Mouse (Mus musculus): ENCODE data around the gene Trim8.
A peak's percentile ranks its signal among the peaks of the same experiment; 100 is the strongest.

Trim8 gene

GRCm38 (mm10) chr19:46501401-46502068 lies at the start of gene Trim8:
Gene Trim8 (plus strand): TSS chr19:46501702.
- DNase-seq, result peak; percentile 88

DNA sequence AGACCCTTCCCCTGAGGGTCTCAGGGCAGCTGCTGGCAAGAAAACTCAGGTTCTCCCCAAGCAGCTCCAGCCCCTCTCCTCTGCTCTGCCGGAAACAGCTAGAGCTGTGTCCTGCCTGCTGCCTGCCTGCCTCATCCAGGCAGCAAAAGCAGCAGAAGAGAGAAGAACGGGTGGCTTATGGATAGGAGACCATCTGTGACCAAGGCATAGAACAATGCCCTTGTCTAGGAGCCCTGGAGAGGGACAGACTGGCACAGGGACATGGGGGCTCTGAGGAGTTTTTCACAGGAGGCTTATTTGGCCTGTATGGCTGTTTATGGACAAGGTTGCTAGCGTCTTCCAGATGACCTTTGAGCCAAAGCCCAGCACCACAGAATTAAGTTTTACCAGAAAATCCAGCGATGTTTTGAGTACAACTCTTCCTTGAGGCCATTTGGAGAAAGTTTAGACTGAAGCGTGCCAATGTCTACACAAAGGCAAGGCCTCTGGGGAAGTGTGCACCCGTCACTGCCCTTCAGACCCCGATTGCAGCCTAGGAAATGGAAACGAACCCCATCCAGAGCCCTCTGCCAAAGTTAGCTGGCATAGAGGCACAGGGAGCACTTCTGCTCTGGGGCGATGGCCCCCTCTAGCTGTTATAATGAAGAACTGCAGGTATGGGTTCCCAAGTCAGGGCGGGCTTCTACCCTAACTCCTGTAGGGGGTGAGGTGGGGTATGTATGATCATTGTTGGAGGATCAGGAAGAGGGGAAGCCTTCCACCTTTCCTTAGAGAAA lies 49.3 kb upstream of the Trim8 start:
- DNase-seq, result peak; percentile 71

DNA sequence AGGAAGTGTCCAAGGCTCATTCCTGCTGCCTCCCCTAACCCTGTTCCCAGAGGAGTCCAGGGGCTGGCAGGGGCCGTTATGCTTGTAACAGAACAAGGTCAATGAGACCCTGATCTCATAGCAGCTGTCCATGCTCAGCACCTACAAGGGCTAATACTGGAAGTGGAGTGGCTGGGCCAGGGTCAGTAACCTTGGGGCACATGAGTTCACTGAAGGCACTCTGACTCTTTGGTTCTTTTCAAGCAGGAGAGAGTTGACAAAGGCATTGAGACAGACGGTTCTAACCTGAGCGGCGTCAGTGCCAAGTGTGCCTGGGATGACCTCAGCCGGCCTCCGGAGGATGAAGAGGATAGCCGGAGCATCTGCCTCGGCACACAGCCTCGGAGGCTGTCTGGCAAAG lies 48.6 kb upstream of the Trim8 start:
- DNase-seq, result no peak

DNA sequence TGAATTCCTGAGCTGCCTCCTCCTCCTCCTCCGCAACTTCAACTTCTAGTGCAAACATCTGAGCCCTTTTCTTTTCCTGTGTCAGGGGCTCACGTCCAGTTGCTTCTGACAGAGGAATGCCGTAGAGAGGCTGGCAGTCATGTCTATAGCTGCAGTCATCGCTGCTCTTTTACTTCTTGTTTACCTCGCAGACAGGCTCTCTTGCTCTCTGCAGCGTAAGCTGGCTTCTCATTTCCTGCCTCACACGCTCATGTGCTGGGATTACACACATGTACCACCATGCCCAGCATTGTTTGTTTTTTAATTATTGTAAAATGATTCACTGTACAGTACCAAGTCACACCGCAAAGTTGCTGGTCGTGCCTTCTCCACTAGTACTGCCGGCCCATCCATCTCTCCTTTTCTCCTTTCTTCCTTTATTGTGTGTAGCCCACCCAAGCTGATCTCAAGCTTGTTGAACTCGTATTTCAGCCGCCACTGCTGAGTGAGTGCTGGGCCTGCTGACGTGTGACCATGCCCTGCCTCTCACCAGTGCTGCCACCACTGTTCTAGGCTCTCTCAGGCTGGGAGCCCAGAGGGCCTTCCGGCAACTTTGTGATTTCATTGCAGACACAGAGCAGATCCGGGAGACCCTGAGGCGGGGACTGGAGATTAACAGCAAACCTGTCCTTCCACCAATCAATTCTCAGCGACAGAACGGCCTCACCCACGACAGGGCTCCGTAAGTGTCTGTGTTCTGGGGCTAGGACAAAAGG lies 47.2 kb upstream of the Trim8 start:
- no peak for DNase-seq

DNA sequence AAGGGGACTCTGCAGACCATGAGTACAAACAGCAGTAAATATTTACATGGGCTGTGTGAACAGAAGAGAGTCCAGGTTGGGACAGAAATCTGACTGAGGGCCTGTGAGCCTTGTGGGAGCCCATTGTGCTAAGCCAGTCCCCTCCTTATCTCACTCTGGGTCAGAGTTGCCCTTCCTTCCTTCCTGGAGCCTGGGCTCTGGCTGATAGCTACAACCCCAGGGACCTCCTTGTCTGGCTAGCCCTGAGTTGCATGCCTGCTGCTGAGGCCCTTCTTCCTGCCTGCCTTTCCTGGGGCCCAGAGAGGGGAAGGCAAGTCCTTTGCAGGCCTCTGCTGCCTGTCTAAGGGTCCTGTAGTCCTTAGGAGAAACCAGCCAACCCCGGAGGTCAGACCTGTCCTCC lies 46.5 kb upstream of the Trim8 start:
- no peak for DNase-seq

DNA sequence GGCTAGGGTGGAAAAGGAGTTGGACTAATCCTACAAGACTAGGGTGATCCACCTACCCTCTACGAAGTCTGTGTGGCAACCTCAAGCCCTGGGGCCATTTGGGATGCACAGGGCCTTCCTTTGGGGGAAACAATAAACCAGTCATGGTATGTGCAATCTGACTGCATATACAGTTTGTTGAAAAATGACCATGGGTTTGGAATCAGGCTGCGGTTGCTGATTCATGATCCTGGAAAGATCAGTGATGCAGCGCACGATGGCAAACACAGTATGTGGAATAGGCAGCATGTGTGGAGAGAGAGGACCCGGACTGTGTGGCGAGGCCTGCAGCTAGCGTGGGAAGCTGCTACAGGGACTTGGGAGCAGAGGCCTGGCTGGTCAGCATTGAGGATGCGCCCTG lies 45.9 kb upstream of the Trim8 start:
- no peak for DNase-seq

GRCm38 (mm10) chr19:46456018-46456735 lies 45.3 kb upstream of the Trim8 start:
- DNase-seq, result no peak

GRCm38 (mm10) chr19:46457798-46458197 lies 43.7 kb upstream of the Trim8 start:
- DNase-seq, result no peak

DNA sequence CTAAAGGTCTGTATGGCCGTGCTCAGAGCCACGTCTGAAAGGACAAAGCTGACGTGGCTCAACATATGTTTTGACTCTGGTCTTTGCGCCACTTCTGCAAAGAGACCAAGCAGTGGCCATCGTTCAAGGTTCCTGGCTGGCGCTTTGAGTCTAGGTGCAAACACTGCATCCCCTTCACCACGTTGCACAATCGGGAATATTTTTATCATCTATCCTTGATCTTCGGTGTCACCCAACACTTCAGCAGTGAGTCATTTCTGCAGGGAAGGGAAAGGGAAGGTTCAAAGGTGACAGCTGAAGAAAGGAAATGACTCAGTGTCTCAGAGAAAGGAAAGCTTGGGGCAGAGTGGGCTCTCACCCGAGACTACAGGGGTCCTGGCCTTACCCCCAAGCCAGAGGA lies 42.2 kb upstream of the Trim8 start:
- no peak for DNase-seq

DNA sequence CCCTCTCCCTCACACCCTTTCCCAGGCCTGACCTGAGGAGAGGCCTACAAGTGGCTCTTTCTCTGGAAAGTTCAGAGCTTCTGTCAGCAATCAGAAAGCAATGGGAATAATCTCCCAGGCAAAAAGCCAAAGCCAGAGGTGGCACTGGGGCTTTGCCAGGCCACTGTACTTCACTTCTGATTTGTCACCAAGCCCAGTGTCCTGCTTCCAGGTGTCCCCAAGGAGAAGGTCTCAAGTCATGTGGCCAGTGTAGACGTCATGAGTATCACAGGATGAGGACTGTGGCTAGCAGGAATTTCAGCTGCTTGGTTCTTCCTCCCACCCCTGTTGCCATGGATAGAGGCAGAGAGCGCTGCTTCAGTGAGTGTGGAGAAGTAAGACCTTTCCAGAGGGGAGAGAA lies 41.6 kb upstream of the Trim8 start:
- DNase-seq, result no peak

DNA sequence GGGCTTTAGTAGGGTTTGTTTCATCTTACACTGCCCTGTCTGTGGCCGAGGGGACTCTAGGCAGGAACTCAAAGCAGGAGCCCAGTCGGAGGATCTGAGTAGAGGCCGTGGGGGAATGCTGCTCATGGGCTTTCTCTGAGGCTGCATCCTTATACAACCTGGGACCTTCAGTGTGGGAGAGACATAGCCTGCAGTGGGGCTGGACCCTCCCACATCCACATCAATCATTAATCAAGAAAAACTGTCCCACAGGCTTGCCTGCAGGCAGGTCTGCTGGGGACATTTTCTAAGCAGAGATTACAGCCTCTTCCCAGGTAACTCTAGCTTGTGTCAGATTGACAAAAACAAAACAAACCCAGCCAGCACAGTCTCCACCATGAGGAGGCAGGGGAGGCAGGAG lies 38.9 kb upstream of the Trim8 start:
- no peak for DNase-seq

DNA sequence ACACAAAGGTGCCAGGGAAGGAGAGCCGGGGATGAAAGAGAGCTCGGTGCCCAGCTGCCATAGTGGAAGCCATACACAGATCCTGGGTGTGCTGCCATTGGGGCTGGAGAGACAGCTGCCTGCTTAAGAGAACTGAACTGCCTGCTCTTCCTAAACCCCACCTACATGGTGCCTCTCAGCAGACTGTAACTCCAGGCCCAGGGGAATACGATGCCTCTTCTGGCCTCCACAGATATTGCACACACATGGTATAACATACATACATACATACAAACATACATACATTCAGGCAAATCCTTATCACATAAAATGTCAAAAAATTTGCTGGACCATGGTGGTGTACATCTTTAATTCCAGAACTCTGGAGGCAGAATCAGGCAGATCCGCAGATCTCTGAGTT lies 38.1 kb upstream of the Trim8 start:
- no peak for DNase-seq

DNA sequence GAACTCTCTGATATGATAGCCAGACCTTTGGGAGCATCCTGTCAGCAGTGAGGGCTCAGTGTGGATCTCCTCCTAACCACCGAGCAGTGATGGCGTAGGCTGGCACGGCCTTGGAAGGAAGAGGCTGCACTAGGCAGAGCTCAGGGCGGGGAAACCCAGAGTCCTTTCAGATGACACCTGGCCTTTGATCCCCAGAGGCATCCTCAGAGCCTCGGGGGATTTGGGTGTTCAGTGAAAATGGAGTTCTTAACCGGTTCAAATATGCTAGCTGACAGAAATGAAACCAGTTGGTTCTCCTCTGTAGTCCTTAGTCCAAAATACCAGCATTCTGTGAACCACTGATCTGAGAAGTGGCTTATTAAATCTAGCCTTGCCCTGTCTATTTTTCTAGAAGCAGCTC lies 35.3 kb upstream of the Trim8 start:
- no peak for DNase-seq

DNA sequence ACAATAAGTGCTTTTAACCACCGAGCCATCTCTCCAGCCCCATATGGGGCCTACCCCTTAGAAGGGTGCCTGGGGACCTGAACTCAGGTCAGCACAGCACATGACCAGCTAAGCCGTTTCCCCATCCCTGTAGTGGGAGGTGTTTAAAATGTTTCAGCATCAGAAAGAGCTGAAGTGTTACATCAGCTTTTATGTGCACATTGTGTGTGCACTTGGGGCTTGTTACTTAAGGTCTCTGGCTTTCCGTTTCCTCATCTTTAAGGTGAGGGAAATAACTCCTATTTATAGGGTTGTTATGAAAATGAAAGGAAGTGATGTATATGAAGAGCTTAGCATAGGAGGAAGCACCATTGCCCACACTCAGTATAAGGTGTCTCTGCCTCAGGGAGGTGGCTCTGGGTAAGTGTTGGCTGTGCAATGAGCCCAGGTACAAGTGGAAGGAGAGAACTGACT lies 34.4 kb upstream of the Trim8 start:
- no peak for DNase-seq

DNA sequence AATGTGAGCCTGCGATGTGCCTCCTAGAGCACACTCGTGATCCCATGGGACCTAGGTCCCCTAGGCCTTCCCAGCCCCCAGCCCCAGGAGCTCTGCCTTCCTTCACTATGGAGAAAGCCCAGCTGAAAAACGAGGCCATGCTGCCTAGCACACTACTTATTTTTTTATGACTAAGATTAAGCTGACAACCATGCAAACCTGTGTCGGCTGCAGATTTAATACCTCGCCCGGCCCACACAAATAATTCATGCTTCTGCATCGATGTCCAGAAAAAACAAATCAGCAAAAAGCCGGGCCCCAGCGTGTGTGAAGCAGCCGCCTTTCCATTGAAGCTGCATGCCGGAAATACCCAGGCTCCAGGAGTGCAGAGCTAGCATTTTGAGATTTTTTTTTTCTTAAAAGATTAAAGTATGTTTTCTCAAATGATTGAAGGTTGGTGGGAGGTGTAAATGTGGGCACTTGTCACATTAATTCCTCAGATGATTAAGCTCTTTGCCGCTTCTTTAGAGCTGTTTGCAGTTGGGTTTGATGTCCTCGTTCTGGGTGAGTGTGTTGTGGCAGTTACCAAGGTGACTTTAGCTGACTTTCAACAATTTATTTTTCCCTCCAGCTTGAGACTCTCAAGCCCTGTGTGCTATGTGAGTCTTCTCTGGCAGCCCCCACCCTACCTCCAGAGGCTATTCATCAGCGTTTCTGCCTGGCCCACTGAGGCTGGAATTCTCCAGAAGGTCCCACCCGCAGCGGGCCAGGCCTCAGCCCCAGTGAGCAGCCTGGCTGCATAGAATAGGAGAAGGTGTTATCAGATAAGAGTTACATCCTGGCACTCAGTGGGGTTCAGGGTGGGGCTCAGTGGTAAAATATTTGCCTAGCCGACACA lies 30.9 kb upstream of the Trim8 start:
- DNase-seq, result peak; percentile 43

DNA sequence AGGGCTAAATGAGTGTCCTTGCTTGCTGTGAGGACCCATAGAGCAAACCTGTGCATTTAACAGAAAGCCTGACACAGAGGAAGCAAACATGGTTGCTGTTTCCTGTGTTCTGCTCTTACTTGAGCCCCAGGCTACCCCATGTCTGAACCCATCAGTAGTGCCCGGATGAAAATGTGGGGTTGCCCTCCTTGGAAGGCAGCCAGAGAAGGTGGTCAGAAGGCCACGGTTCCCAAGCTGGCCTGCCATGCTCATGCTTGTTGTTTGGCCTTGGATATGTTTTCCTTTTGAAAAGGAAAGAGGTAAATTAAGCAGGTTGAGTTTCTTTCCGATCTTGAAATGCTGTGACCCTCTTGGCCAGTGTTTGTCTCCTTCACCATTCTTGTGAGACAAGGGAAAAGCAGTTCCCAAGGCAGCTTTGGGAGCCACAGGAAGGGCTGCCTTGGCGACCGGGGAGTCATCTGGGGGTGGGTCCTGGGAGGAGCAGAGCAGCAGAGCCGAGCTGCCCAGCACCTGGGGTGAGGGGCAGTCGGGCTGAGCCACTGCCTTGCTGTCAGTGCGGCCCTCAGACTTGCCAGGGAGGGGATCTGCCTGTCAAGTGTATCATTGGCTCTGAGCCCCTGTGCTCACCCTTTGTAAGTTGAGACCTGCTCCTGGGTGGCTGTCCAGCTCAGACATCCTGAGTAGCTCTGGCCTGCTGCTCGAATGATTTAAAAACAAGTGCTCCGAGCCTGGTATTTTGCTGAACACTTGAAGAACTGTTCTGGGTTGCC lies 30.0 kb upstream of the Trim8 start:
- peak; percentile 64 for DNase-seq

DNA sequence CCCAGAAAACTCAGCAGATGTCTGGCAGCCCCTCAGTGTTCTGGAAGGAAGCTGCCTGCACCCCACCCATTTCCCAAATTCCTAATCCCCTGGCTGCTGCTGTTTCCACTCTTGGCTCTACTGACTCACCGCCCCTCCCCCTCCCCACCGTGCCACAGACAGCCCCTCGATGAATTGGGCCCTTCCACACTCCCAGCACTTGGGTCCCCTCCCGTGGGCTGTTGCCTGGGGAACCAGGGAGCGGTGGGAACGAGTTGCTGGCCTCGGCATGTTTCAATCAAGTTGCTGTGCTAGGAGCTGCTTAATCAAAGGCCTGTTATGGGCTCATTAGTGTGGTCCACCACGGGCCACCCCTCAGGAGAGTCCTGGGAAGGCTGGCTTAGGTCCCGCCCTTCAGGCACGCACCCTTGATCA lies 24.1 kb upstream of the Trim8 start:
- no peak for DNase-seq

DNA sequence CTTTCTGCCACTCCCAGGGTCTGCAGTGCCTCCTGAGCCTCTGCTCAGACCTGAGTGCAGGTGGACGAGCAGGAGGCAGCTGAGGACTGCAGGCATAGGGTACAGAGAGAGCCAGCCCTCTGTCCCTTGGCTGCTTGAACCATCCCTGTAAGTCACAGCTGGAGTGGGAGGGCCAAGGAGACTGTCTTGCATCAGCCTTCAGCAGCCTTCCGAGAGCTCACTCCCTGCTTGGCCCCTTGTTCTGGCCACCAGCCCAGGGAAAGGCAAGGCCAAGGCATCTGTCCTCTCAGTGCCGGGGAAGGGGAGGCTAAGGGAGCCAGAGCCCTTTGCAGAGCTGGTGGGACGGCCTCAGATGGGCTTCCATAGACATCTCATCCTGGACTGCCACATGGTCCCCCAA lies 23.3 kb upstream of the Trim8 start:
- no peak for DNase-seq

DNA sequence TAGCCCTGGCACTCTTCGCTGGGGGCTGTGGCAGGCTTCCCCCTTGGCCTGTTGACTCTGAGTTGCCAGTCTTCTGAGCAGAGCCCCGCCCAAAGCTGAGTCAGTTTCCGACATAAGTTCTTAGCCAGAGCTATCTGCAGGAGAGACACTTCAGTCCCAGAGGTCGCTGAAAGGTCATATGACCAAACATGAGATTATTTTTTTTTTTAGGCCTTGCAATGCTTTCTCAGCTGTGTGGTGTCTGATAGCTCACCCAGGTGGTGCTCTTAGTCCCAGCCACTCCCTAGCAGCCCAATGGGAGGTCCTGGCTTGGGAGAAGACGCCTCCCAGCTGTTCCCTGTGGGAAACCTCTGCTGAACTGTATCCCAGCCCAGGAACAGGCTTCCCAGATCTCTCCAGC lies 22.7 kb upstream of the Trim8 start:
- peak; percentile 46 for DNase-seq

GRCm38 (mm10) chr19:46479306-46480075 lies 22.0 kb upstream of the Trim8 start:
- DNase-seq, result no peak
